Mouse (Mus musculus): ENCODE measurements around the gene Marveld2. TPM values are rescaled to one million over a fixed set of nuclear protein-coding genes. Genes with fewer than 3 reads are reported as not detected.
A peak's percentile ranks its signal among the peaks of the same experiment; 100 is the strongest.

Marveld2 gene
- polyA plus RNA-seq (2014; fragmentation: Nextera tagmentation; extraction: Ambion mirVana) = 16.8 and 20.8 TPM in 2 replicates

DNA sequence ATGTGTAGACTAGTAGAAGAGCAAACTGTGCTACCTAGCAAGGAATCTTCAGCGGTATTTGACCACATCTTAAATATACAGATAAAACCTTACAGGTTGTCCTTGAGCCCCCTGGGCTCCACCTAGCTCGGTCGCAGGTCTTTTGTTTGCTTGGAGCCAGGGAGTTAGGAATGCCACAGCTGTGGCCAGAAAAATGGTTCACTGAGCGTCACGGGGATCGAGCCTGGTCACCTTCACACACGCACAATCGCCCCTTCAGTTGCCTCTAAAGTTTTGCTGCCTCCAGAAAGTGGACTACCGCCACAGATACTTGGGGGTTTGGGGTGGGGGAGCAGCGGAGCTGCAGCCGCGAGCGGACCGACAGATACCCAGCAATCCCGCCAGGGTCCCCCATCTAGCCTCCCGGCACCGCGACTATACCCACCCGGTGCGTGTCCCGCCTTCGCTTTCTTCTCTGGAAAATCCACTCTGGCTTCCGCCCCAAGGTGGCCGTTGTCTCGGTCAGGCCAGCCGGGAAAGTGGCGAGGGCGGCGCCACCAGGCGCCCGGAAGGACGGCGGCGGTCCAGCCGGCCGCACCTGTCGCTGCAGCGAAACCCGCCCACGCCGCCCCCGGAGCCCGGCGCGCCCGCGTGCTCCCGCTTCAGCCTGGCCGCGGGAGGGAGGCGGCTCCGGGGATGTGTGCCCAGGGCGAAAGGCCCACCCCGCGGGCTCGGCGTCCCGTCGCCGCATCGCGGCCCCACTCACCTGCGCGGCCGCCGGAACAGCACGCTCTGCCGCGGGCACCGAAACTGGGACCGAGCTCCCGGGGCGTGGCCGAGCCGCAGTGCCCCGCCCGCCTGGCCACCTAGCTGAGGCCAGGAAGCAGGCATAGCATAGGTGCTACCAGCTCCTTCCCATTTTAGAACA is at the start of gene Marveld2:
Marveld2 (minus strand) TSS at position 791 of the 907 bp plus-strand sequence.
- Histone ChIP-seq H3K4me3 (ENCODE audit: low read depth, low read length) (peak within 1 kb of the TSS; percentile 53), H3K9me3 (ENCODE audit: control insufficient read depth, low read depth, low read length) (no peaks in the 10 kb centered on the region), H3K9ac (replicated peaks; ENCODE audit: low read depth, low read length) (peak within 1 kb of the TSS; percentile 42), H3K27me3 (ENCODE audit: control insufficient read depth, insufficient read depth, low read length) (no peaks in the 10 kb centered on the region), H3K36me3 (ENCODE audit: control insufficient read depth, insufficient read depth, low read length) (peaks cover 7% of the 10 kb centered on the region), H3K27ac (ENCODE audit: low read length) (peak within 1 kb of the TSS; percentile 71), H3K4me2 (replicated peaks; ENCODE audit: low read depth, low read length) (peak within 1 kb of the TSS; percentile 81), H3K4me1 (ENCODE audit: control insufficient read depth, insufficient read depth, low read length) (no peaks in the 10 kb centered on the region)
- WGBS = 2% methylated on average over 77 of the region's 77 CpGs
- ATAC-seq (ENCODE audit: insufficient number of reproducible peaks, insufficient read depth, low FRiP score, low read depth) = peak; percentile 90

DNA sequence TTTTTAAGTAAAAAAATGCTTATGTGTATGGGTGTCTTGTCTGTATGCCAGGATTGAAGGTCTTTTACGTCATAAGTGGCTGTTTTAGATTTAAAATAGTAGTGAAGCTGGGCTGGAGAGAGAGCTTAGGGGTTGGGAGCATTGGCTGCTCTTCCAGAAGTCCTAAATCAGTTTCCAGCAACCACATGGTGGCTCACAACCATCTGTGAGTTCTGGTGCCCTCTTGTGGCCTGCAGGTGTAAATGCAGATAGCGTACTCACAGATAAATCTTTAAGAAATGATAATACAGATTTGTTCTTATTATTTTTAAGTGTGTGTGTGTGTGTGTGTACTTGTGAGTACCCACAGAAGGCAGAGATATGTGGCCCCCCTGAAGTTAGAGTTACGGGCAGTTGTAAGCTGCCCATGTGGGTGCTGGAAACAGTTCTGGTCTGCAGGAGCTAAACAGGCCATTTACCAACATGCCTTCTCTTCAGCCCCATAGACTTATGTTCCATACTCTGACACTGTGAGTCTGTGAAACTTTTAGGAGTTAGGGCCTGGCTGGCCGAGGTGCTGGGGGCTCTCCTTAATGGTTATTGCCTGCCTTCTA is 43.2 kb upstream of the Marveld2 start:
- H3K9me3 ChIP-seq (ENCODE audit: control insufficient read depth, low read depth, low read length) = no peaks in the 10 kb centered on the region
- no peak overlapping the region for H3K4me2 ChIP-seq (replicated peaks; ENCODE audit: low read depth, low read length)
- peaks cover 7% of the 10 kb centered on the region for H3K36me3 ChIP-seq (ENCODE audit: control insufficient read depth, insufficient read depth, low read length)
- H3K27ac ChIP-seq (ENCODE audit: low read length) = no peak overlapping the region
- no peaks in the 10 kb centered on the region for H3K4me1 ChIP-seq (ENCODE audit: control insufficient read depth, insufficient read depth, low read length)
- no peak; the same call in 1 of the 2 replicates for ATAC-seq (ENCODE audit: insufficient number of reproducible peaks, insufficient read depth, low FRiP score, low read depth)
- WGBS = 42% methylated on average over 4 of the region's 4 CpGs
- no peak overlapping the region for H3K4me3 ChIP-seq (ENCODE audit: low read depth, low read length)
- no peak overlapping the region for H3K9ac ChIP-seq (replicated peaks; ENCODE audit: low read depth, low read length)
- no peaks in the 10 kb centered on the region for H3K27me3 ChIP-seq (ENCODE audit: control insufficient read depth, insufficient read depth, low read length)

DNA sequence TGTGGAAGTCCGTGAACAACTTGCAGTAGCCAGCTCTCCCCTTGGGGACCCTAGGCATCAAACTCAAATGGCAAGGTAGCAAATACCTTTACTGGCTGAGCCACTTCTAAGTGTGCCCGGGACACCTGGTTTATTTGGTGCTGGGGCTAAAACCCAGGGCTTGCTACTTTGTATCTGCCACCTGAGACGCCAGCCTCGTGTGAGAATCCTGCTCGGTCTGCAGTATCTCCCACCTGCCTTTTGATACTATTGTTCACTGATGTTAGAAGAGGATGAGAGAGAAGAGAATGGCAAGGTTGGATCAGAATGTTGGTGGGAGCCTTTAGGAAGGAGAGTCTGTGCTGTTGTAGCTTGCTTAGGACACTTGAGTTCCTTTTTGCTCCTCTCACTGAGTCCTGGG is 41.3 kb upstream of the Marveld2 start:
- H3K9me3 ChIP-seq (ENCODE audit: control insufficient read depth, low read depth, low read length) = no peaks in the 10 kb centered on the region
- WGBS = 94% methylated on average over 5 of the region's 5 CpGs
- H3K36me3 ChIP-seq (ENCODE audit: control insufficient read depth, insufficient read depth, low read length) = peaks cover 10% of the 10 kb centered on the region
- no peaks in the 10 kb centered on the region for H3K4me1 ChIP-seq (ENCODE audit: control insufficient read depth, insufficient read depth, low read length)
- H3K27me3 ChIP-seq (ENCODE audit: control insufficient read depth, insufficient read depth, low read length) = no peaks in the 10 kb centered on the region
- no peak overlapping the region for H3K4me2 ChIP-seq (replicated peaks; ENCODE audit: low read depth, low read length)
- H3K4me3 ChIP-seq (ENCODE audit: low read depth, low read length) = no peak overlapping the region
- H3K9ac ChIP-seq (replicated peaks; ENCODE audit: low read depth, low read length) = no peak overlapping the region
- ATAC-seq (ENCODE audit: insufficient number of reproducible peaks, insufficient read depth, low FRiP score, low read depth) = no peak
- no peak overlapping the region for H3K27ac ChIP-seq (ENCODE audit: low read length)

DNA sequence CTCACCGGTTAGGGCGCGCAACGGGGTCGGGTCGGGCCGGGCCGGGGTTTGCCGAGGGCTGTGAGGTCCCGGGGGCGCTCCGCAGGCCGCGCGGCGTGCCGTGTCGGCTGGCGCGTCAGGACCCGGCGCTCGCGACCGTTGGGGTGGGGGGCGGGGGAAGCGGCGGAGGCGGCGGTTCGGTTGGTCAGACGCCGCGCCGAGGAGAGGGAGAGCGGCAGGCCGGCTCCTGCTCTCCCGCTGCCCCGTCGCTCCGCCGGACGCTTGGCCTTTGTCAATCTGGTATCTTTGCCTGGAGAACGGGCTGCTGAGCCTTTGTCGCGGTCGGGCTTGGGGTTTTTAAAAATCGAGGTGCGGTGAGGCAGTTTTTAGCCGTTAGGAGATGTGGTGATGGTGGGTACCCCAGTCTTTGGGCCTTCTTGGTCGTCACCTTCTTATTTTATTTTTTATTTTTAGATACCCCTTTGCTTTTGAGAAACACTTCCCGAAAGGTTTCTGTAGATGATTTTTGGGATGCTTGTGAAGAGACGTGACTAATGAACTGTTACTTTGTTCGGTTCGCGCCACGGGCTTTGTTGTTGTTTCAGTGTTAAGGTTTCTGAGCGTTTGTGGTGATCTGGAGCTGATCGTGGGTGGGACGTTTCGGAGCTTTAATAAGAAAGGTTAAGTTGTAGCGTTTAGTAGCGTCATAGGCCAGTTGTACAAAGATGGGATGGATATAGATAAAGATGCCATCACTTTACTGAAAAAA is 34.8 kb upstream of the Marveld2 start, which contains the start of gene Taf9:
Taf9 (plus strand) TSS at position 141 of the 748 bp plus-strand sequence.
- H3K27ac ChIP-seq (ENCODE audit: low read length) = peak within 1 kb of the TSS; percentile 97
- ATAC-seq (ENCODE audit: insufficient number of reproducible peaks, insufficient read depth, low FRiP score, low read depth) = peak; percentile 43
- peaks cover 12% of the 10 kb centered on the region for H3K36me3 ChIP-seq (ENCODE audit: control insufficient read depth, insufficient read depth, low read length)
- H3K4me2 ChIP-seq (replicated peaks; ENCODE audit: low read depth, low read length) = peak within 1 kb of the TSS; percentile 95
- peak within 1 kb of the TSS; percentile 87 for H3K9ac ChIP-seq (replicated peaks; ENCODE audit: low read depth, low read length)
- peak within 1 kb of the TSS; percentile 94 for H3K4me3 ChIP-seq (ENCODE audit: low read depth, low read length)
- no peaks in the 10 kb centered on the region for H3K27me3 ChIP-seq (ENCODE audit: control insufficient read depth, insufficient read depth, low read length)
- peaks cover 3% of the 10 kb centered on the region; the same call in 1 of the 2 replicates for H3K4me1 ChIP-seq (ENCODE audit: control insufficient read depth, insufficient read depth, low read length)
- under 1% methylated on average over 53 of the region's 63 CpGs for WGBS
- no peaks in the 10 kb centered on the region for H3K9me3 ChIP-seq (ENCODE audit: control insufficient read depth, low read depth, low read length)

DNA sequence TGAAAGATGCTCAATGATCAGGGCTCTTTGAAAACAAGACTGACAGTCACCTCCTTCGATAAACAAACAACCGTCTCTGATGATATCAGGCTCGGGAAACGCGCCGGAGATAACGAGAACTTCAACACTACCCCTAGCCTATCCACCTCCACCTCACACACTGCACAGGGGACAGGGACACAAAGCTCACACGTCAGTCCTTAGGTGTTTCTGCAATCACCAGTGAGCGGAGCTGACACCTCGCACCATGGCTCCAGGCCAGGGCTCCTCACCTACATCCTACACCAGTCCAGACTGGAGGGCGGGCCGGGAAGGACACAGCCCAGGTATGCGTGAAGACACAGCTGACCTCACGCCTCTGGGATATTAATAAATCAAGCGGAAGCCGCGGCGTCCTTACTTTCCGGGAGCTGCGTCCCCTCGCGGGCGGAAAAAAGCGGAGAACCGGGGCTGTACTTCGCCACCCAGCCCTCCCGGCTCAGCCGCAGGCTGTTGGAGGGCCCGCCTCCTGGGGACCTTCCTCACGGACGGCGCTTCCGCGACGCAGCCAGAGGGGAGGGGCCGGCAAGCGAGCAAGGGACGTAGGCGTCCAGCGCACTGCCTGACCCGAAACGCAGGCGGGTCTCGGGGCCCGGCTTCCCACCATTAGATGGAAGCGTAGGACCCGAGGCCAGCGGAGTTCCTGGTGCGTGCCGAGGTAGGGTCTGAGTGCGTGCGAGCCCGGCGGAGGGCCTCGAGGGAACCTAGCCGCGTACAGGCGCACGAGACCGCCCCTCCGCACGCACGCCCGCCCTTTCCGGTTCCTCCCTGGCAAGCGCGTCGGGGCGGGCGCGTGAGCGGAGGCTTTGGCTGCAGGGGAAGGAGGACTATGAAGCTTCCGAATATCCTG is 34.0 kb upstream of the Marveld2 start, which contains the start of the genes Ak6 and Rad17:
Ak6 (plus strand) TSS at position 430 of the 889 bp plus-strand sequence.
Rad17 (minus strand) TSS at position 502 of the 889 bp plus-strand sequence.
- under 1% methylated on average over 68 of the region's 73 CpGs for WGBS
- Histone ChIP-seq H3K27me3 (ENCODE audit: control insufficient read depth, insufficient read depth, low read length) (no peaks in the 10 kb centered on the region), H3K4me2 (replicated peaks; ENCODE audit: low read depth, low read length) (peak within 1 kb of the TSS; percentile 95), H3K27ac (ENCODE audit: low read length) (peak within 1 kb of the TSS; percentile 97), H3K4me1 (ENCODE audit: control insufficient read depth, insufficient read depth, low read length) (peaks cover 3% of the 10 kb centered on the region; the same call in 1 of the 2 replicates), H3K4me3 (ENCODE audit: low read depth, low read length) (peak within 1 kb of the TSS; percentile 94), H3K36me3 (ENCODE audit: control insufficient read depth, insufficient read depth, low read length) (peaks cover 18% of the 10 kb centered on the region), H3K9me3 (ENCODE audit: control insufficient read depth, low read depth, low read length) (no peaks in the 10 kb centered on the region), H3K9ac (replicated peaks; ENCODE audit: low read depth, low read length) (peak within 1 kb of the TSS; percentile 87)
- peak; percentile 98 for ATAC-seq (ENCODE audit: insufficient number of reproducible peaks, insufficient read depth, low FRiP score, low read depth)

DNA sequence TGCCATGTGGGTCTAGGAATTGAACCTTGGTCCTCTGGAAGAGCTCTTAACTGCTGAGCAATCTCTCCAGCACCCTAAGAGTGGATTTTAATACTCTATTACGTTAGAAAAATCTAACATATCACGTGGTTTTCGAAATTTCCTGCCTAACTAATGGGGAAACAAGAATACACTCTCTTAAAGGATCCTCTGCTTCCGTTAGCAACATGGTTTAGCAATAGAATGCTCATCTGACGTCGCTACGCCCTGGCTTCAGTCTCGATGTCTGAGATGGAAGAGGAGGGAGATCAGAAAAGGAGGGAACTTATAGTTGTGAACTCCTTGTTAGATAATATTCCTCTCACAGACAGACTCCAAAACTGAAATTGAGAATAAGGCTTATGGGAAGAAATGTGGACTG is 31.5 kb upstream of the Marveld2 start:
- Histone ChIP-seq H3K27ac (ENCODE audit: low read length) (no peak overlapping the region), H3K9me3 (ENCODE audit: control insufficient read depth, low read depth, low read length) (no peaks in the 10 kb centered on the region), H3K9ac (replicated peaks; ENCODE audit: low read depth, low read length) (no peak overlapping the region), H3K4me2 (replicated peaks; ENCODE audit: low read depth, low read length) (no peak overlapping the region), H3K4me3 (ENCODE audit: low read depth, low read length) (no peak overlapping the region), H3K36me3 (ENCODE audit: control insufficient read depth, insufficient read depth, low read length) (peaks cover 26% of the 10 kb centered on the region), H3K4me1 (ENCODE audit: control insufficient read depth, insufficient read depth, low read length) (peaks cover 3% of the 10 kb centered on the region; the same call in 1 of the 2 replicates), H3K27me3 (ENCODE audit: control insufficient read depth, insufficient read depth, low read length) (no peaks in the 10 kb centered on the region)
- ATAC-seq (ENCODE audit: insufficient number of reproducible peaks, insufficient read depth, low FRiP score, low read depth) = no peak
- 96% methylated on average over 8 of the region's 8 CpGs for WGBS

DNA sequence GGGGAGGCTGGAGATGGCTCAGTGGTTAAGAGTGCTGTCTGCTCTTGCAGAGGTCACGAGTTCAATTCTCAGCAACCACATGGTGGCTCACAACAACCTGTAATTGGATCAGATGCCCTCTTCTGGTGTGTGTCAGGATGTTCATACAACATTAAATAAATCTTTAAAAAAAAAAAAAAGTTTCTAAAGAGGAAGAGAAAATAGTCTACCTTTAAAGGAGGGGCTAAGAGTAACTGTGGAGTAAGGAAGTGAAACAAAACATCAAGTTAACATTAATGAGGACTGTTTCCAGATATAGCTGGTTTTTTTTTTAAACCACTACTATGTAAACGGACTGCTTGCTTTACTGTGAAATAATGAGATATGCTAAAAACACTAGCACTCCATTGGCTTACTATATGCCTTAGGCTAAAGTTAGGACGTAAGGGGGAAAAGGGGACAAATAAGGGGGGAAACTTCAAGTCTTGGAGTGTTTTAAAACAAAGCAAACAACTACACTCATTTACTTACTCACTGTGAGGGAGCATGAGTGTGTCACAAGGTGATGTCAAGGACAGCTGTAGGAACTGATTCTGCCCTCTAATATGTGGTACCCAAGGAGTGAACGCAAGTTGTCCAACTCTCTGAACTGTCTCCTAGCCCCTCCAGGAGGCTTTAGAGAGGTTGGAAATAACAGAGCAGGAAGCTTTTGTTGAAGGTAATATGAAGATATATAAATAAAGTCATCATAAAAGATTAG is 25.9 kb upstream of the Marveld2 start:
- Histone ChIP-seq H3K36me3 (ENCODE audit: control insufficient read depth, insufficient read depth, low read length) (peaks cover 40% of the 10 kb centered on the region), H3K9ac (replicated peaks; ENCODE audit: low read depth, low read length) (no peak overlapping the region), H3K4me3 (ENCODE audit: low read depth, low read length) (no peak overlapping the region), H3K4me1 (ENCODE audit: control insufficient read depth, insufficient read depth, low read length) (no peaks in the 10 kb centered on the region), H3K27me3 (ENCODE audit: control insufficient read depth, insufficient read depth, low read length) (no peaks in the 10 kb centered on the region), H3K27ac (ENCODE audit: low read length) (no peak overlapping the region), H3K4me2 (replicated peaks; ENCODE audit: low read depth, low read length) (no peak overlapping the region), H3K9me3 (ENCODE audit: control insufficient read depth, low read depth, low read length) (no peaks in the 10 kb centered on the region)
- 84% methylated on average over 4 of the region's 4 CpGs for WGBS
- no peak for ATAC-seq (ENCODE audit: insufficient number of reproducible peaks, insufficient read depth, low FRiP score, low read depth)

Measured in stomach, embryonic 14.5 days (tissue).